Mouse (Mus musculus) forebrain, embryonic 16.5 days (tissue): ENCODE data around the gene Cgnl1. TPM values are rescaled to one million over a fixed set of nuclear protein-coding genes. Genes with fewer than 3 reads are reported as not detected.

Source experiments
- ATAC-seq: fragments of 200-750 bp; cut with Nextera tagmentation; 2 replicates; pipeline ENCODE4 v1.8.0; 2017; ENCODE audit warnings: mild to moderate bottlenecking, moderate library complexity
- H3K27ac ChIP-seq: fragments of 300-500 bp; sonication (generic); 2 replicates; pipeline ENCODE4 v1.5.1; 2014; ENCODE audit warnings: low read length, control low read depth
- H3K27me3 ChIP-seq: fragments of 300-500 bp; sonication (generic); replicated peaks from 2 replicates; pipeline ENCODE4 v1.6.1; 2014; ENCODE audit warnings: low read length; ENCODE audit not compliant: control insufficient read depth, insufficient read depth
- H3K36me3 ChIP-seq: fragments of 300-500 bp; sonication (generic); 2 replicates; pipeline ENCODE4 v1.6.1; 2014; ENCODE audit not compliant: control insufficient read depth, insufficient read depth
- H3K4me1 ChIP-seq: fragments of 300-500 bp; sonication (generic); replicated peaks from 2 replicates; pipeline ENCODE4 v1.6.1; 2014; ENCODE audit warnings: low read length; ENCODE audit not compliant: control insufficient read depth, insufficient read depth
- H3K4me2 ChIP-seq: fragments of 300-500 bp; sonication (generic); 2 replicates; pipeline ENCODE4 v1.6.1; 2014; ENCODE audit warnings: mild to moderate bottlenecking, low read length, control low read depth
- H3K4me3 ChIP-seq: fragments of 300-500 bp; sonication (generic); replicated peaks from 2 replicates; pipeline ENCODE4 v1.5.1; 2014; ENCODE audit warnings: mild to moderate bottlenecking, low read length, control low read depth
- H3K9ac ChIP-seq: fragments of 300-500 bp; sonication (generic); replicated peaks from 2 replicates; pipeline ENCODE4 v1.6.1; 2014; ENCODE audit warnings: low read depth, low read length, control low read depth
- H3K9me3 ChIP-seq: fragments of 300-500 bp; sonication (generic); 2 replicates; pipeline ENCODE4 v1.6.1; 2016; ENCODE audit warnings: low read length; ENCODE audit not compliant: control insufficient read depth
- WGBS: fragments of 180-500 bp; shearing (Covaris S2); extraction: QIAGEN DNeasy Blood & Tissue Kit; methylation state at CpG from one replicate; pipeline ENCODE4 v1.1.7; 2014; 5-methylcytosine and 5-hydroxymethylcytosine counted together
- polyA plus RNA-seq: library from polyadenylated mRNA; unstranded; fragments of >200 nt; fragmentation: Nextera tagmentation; extraction: Ambion mirVana; gene quantifications from 2 replicates; pipeline ENCODE4 v1.2.1, GENCODE M21; 2015

Gene Cgnl1
- polyA plus RNA-seq, 1 experiment from 2014 or later = 4.3 TPM

DNA sequence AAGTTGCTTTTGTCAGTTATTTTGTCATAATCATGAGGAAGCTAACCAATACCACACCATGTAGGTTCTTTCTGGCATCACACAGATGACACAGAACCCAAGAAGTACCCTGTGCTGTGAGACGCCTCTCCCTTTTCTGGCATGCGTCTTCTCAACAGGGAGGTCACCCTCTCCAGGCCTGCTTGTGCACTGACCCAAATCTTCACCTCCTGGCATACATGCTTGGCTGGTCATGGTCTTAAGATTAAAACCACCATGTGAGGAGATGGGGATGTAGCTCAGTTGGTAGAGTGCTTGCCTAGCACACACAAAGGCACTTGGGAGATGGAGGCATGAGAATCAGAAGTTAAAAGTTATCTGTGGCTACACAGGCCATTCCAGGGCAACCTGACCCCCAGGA lies 96.2 kb downstream of the Cgnl1 start:
- WGBS = 98% methylated on average over 2 of the region's 2 CpGs
- Histone ChIP-seq H3K4me2 (no peak overlapping the region), H3K9me3 (peaks cover 2% of the 10 kb centered on the region; the same call in 1 of the 2 replicates), H3K4me3 (no peak overlapping the region), H3K9ac (no peak overlapping the region), H3K27ac (no peak overlapping the region), H3K4me1 (0 out of 2 replicates have a peak, but pooled peaks cover under 1% of the 10 kb centered on the region), H3K27me3 (no peaks in the 10 kb centered on the region; the same call in 1 of the 2 replicates), H3K36me3 (no peaks in the 10 kb centered on the region)
- no peak for ATAC-seq

DNA sequence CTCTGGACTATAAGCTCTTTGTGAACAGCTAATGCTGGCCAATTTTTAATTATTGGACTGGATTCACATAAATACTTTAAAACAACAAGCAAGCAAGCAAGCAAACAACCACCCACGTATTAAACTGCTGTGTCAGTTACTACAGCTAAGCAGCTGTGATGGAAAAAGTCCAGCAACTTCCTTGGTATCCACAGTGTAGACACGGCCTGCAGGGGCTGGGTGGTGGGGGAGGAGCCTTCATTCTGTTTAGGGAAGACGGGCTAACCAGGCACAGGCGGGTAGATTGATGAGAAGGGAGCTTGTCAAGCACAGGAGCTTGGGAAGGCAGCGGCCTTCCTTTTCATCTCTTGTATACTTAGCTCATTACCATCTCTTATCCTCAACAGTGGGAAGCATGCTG lies 96.9 kb downstream of the Cgnl1 start:
- 59% methylated on average over 5 of the region's 5 CpGs for WGBS
- peaks cover 2% of the 10 kb centered on the region; the same call in 1 of the 2 replicates for H3K9me3 ChIP-seq
- no peak overlapping the region for H3K4me3 ChIP-seq
- H3K36me3 ChIP-seq = no peaks in the 10 kb centered on the region
- H3K27me3 ChIP-seq = no peaks in the 10 kb centered on the region; the same call in 1 of the 2 replicates
- no peaks in the 10 kb centered on the region for H3K4me1 ChIP-seq
- H3K9ac ChIP-seq = no peak overlapping the region
- H3K27ac ChIP-seq = no peak overlapping the region
- no peak for ATAC-seq
- H3K4me2 ChIP-seq = no peak overlapping the region

DNA sequence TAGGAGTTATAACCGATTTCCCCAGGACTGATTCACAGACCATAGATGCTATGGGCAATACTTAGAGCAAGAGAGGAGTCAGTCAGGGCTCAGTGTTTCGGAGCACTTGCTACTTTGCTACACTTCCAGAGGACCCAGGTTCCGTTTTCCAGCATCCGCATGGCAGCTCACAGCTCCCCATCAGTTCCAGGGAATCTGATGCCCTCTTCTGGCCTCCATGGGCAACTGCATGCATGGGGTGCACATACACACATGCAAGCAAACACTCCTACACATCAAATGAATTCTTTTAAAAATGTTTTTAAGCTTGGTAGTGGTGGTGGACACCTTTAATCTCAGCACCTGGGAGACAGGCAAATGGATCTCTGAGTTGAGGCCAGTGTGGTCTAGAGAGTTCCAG lies 98.9 kb downstream of the Cgnl1 start:
- no peak overlapping the region for H3K4me2 ChIP-seq
- H3K9ac ChIP-seq = no peak overlapping the region
- H3K9me3 ChIP-seq = peaks cover 2% of the 10 kb centered on the region; the same call in 1 of the 2 replicates
- no peak overlapping the region for H3K27ac ChIP-seq
- H3K4me1 ChIP-seq = no peaks in the 10 kb centered on the region
- WGBS = 97% methylated on average over 4 of the region's 4 CpGs
- no peaks in the 10 kb centered on the region for H3K36me3 ChIP-seq
- no peak for ATAC-seq
- H3K27me3 ChIP-seq = no peaks in the 10 kb centered on the region; the same call in 1 of the 2 replicates
- no peak overlapping the region for H3K4me3 ChIP-seq

DNA sequence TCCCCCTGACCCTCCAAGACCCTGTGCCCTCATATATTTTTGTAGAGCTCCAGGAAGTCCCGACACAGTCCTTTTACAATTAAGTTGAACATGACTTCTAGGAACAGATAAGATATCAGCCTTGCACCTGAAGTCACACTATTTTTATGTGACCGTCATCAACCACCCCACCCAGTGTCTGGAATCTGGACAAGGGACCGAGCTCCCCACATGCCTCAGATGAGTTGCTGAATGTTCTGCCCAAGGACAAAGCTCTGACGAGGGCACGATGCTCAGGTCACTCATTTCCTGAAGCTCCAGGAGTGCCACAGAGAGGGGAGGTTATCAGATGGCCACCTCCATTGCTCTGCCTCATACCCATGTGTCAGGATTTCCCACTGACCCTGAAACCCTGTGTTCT lies 100.7 kb downstream of the Cgnl1 start:
- H3K9ac ChIP-seq = no peak overlapping the region
- H3K4me1 ChIP-seq = no peaks in the 10 kb centered on the region
- 81% methylated on average over 5 of the region's 5 CpGs for WGBS
- H3K27me3 ChIP-seq = no peaks in the 10 kb centered on the region; the same call in 1 of the 2 replicates
- no peak overlapping the region for H3K4me3 ChIP-seq
- H3K4me2 ChIP-seq = no peak overlapping the region
- ATAC-seq = no peak
- H3K36me3 ChIP-seq = no peaks in the 10 kb centered on the region
- peaks cover 2% of the 10 kb centered on the region; the same call in 1 of the 2 replicates for H3K9me3 ChIP-seq
- no peak overlapping the region for H3K27ac ChIP-seq

DNA sequence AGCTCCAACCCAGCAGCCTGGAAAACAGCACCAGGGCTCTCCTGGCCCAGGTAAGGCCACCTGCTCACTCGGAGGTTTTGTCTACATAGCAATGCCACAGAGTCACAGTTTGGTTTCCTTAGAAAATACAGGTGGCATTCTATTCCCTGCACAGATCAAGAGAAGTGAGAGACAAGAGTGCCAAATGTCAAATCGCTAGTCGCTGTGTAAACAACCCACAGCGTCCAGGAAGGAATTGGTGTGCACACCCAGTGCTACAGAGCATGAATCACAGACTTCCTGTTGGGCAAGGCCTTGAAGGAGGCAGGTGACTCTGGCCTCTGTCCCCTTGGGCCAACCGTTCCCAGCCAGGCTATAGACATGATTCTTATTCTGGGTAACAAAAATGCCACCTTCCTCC lies 103.8 kb downstream of the Cgnl1 start:
- no peak overlapping the region for H3K4me2 ChIP-seq
- H3K9ac ChIP-seq = no peak overlapping the region
- H3K36me3 ChIP-seq = no peaks in the 10 kb centered on the region
- no peaks in the 10 kb centered on the region; the same call in 1 of the 2 replicates for H3K27me3 ChIP-seq
- no peak for ATAC-seq
- H3K27ac ChIP-seq = no peak overlapping the region
- 73% methylated on average over 5 of the region's 5 CpGs for WGBS
- no peaks in the 10 kb centered on the region for H3K4me1 ChIP-seq
- H3K4me3 ChIP-seq = no peak overlapping the region
- no peaks in the 10 kb centered on the region for H3K9me3 ChIP-seq

DNA sequence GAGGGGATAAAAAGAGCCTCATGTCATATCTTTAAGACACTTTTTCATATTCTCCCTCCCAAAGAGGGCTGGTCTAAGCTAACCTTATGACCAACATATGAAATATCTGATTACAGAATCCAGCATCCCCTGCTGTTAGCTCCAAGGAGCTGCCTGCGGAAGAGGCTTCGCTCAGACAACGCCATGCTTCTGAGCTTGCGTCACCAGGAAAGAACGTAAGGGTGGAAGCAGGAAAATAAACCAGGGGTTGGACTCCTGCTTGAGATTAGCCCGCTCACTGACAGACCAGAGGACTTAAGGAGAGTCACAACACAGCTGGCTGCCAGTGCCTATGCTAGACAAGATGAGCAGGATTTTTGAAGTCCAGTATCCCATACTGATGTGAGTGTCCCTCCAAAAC lies 105.0 kb downstream of the Cgnl1 start:
- no peak overlapping the region for H3K4me2 ChIP-seq
- H3K4me3 ChIP-seq = no peak overlapping the region
- no peaks in the 10 kb centered on the region for H3K9me3 ChIP-seq
- ATAC-seq = no peak
- 73% methylated on average over 6 of the region's 6 CpGs for WGBS
- H3K27ac ChIP-seq = no peak overlapping the region
- no peaks in the 10 kb centered on the region; the same call in 1 of the 2 replicates for H3K27me3 ChIP-seq
- H3K4me1 ChIP-seq = no peaks in the 10 kb centered on the region
- H3K9ac ChIP-seq = no peak overlapping the region
- no peaks in the 10 kb centered on the region for H3K36me3 ChIP-seq

DNA sequence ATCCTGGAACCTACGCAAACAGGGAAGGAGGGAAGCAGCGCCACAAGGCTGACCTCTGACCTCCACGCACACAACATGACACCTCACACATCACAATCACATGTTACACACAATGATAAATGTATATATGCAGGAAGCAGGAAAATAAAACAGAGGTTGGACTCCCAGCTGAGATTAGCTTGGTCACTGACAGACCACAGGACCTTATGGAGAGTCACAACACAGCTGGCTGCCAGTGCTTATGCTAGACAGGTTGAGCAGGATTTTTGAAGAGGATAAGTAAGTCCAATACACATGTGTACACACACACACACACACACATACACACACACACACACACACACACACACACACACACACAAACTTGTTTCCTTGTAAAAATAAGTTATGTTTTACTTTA lies 105.9 kb downstream of the Cgnl1 start:
- Histone ChIP-seq H3K36me3 (no peaks in the 10 kb centered on the region), H3K9me3 (no peaks in the 10 kb centered on the region), H3K4me3 (no peak overlapping the region), H3K27me3 (no peaks in the 10 kb centered on the region), H3K4me1 (no peaks in the 10 kb centered on the region), H3K9ac (no peak overlapping the region), H3K4me2 (no peak overlapping the region), H3K27ac (no peak overlapping the region)
- WGBS = 87% methylated on average over 3 of the region's 3 CpGs
- no peak for ATAC-seq

DNA sequence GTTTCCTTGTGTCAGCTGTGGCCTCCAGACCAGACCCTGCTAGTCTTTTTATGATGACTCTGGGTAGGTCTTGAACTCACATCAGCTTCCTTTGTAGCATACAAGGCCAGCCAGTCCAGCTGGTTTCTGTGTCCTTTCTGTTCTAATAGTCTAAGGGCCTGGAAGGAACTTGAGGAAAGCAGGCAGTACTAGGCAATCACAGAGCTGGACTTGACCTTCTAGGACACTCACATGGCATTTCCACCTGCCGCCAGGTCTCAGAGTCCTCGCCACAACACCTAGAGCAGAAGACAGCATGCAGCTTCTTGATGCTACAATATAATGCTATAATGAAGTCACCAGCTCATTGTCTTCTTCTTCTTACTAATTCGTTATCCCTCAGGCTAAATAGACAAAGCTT lies 106.5 kb downstream of the Cgnl1 start:
- Histone ChIP-seq H3K4me3 (no peak overlapping the region), H3K36me3 (no peaks in the 10 kb centered on the region), H3K9me3 (no peaks in the 10 kb centered on the region), H3K4me1 (no peaks in the 10 kb centered on the region), H3K4me2 (no peak overlapping the region), H3K9ac (no peak overlapping the region), H3K27ac (no peak overlapping the region), H3K27me3 (no peaks in the 10 kb centered on the region)
- 76% methylated on average over 3 of the region's 3 CpGs for WGBS
- no peak for ATAC-seq

DNA sequence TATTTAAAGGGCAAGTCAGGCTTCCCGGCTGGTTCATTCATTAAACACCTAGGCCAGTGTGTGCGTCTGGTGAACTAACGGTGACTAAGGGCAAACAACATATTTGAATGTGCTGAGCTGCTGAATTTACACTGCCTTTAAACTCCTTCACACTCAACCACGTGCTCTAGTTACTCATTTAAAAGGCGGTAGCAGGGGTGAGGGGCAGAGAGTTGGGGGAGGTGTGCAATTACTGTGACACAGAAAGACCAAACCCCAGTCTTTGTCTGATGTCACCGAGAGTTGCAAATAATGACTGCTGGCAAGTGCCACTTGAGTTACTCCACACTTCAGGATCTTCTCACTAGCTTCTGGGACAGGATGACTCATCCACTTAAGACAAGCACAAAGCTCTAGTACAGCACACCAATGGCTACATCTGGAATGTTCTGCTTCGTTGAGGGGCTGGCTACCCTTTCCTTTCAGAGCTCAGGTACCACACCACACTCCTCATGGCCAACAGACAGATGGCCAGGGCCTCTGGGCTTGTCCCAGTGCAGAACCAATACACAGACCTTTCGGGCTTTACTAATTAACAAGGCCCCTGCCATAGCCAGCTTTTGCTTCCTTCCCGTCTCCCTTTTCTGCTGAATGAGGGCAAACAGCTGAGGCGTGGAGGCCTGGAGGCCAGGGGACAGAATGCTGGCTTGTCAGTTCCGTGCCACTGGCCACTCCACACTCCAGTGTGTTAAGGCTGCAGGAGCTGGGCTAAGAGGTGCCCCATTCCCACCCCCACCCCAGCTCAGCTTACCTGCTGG lies 107.8 kb downstream of the Cgnl1 start:
- Histone ChIP-seq H3K9me3 (no peaks in the 10 kb centered on the region), H3K9ac (no peak overlapping the region), H3K4me3 (no peak overlapping the region), H3K27ac (no peak overlapping the region), H3K4me2 (no peak overlapping the region), H3K4me1 (no peaks in the 10 kb centered on the region), H3K36me3 (no peaks in the 10 kb centered on the region), H3K27me3 (no peaks in the 10 kb centered on the region)
- WGBS = 54% methylated on average over 11 of the region's 11 CpGs
- no peak for ATAC-seq
